Mouse (Mus musculus) ES-Bruce4 (cell line): Measurements from ENCODE around the gene Pakap.

ENCODE experiments used
- CTCF ChIP-seq: IDR thresholded peaks from one replicate; pipeline ENCODE4 v1.8.1; 2011; ENCODE audit warnings: low read depth, low read length
- EP300 ChIP-seq: IDR thresholded peaks from 2 replicates; pipeline ENCODE4 v1.6.1; 2011; ENCODE audit warnings: low read depth, low read length; ENCODE audit not compliant: insufficient read depth
- POLR2A ChIP-seq: IDR thresholded peaks from one replicate; pipeline ENCODE4 v1.8.1; 2011; ENCODE audit warnings: low read length; ENCODE audit not compliant: insufficient read depth

- TF ChIP-seq CTCF: no peak
- no peak for TF ChIP-seq POLR2A
- no peak for TF ChIP-seq EP300
Observed at GRCm38 (mm10) chr4:57861166-57861565, 293.2 kb downstream of the Pakap start.
